Mouse (Mus musculus) kidney, adult 2 months (tissue): ENCODE measurements at regions not wholly inside any gene's neighbourhood (a gene's known extent, or its start where the extent isn't known, plus 50 kb on each side); places are given as distances from the start of the nearest gene placed in this dataset.

Experiments
- CTCF ChIP-seq: fragments of 200-500 bp; conservative IDR thresholded peaks from 2 replicates; pipeline ENCODE4 v1.5.1; 2011; ENCODE audit warnings: low read depth, mild to moderate bottlenecking, control low read depth, low read length, moderate library complexity, mixed read lengths; ENCODE audit not compliant: insufficient read depth, insufficient read length
- POLR2A ChIP-seq: fragments of 200-500 bp; IDR thresholded peaks from one replicate; pipeline ENCODE4 v1.6.1; 2011; ENCODE audit warnings: low read depth, low read length, control low read depth

DNA sequence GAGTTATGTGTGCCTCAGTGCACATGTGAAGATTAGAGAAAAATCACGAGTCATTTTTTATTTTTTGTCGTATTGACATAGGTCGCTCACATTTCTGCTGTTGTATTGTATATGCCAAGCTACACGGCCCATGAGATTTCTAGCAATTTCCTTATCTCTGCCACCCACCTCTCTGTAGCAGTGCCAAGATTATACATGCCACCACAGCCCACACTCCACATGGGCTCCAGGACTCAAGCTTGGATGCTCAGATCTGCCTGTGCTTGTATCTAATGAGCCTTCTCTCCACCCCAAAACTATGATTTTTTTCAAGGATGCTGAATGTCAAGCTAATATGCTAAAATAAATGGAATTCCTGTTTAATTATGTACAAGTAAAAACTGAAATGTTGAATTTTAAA is 259.3 kb upstream of the Pld5 start:
- TF ChIP-seq CTCF: no peak
- no peak for TF ChIP-seq POLR2A
